Mouse (Mus musculus) retina, postnatal 7 days (tissue): Measurements from ENCODE around the gene Sprtn.

Experiments
- DNase-seq: peaks from one replicate; pipeline ENCODE4 v3.0.0-alpha.2; 2012; ENCODE audit warnings: low read depth, low spot score

Gene Sprtn

DNA sequence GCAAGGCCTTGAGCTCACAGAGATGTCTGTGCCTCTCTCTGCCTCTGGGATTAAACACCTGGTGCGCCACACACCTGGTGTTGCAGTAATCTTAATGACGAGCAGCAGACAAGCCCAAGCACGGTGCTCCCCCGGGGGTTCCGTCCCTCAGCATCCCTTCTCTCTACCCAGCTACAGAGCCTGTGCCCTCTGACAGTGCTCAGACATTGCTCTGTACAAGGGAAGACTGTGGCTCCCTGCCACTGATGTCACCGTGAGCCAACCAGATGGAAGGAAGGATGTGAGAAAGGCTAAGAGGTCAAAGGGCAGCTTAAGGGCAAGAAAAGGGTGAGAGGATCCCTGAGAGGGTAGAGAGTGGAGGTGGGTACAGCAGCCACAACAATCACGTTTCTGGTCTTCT is 46.7 kb downstream of the Sprtn start:
- DNase-seq: no peak

DNA sequence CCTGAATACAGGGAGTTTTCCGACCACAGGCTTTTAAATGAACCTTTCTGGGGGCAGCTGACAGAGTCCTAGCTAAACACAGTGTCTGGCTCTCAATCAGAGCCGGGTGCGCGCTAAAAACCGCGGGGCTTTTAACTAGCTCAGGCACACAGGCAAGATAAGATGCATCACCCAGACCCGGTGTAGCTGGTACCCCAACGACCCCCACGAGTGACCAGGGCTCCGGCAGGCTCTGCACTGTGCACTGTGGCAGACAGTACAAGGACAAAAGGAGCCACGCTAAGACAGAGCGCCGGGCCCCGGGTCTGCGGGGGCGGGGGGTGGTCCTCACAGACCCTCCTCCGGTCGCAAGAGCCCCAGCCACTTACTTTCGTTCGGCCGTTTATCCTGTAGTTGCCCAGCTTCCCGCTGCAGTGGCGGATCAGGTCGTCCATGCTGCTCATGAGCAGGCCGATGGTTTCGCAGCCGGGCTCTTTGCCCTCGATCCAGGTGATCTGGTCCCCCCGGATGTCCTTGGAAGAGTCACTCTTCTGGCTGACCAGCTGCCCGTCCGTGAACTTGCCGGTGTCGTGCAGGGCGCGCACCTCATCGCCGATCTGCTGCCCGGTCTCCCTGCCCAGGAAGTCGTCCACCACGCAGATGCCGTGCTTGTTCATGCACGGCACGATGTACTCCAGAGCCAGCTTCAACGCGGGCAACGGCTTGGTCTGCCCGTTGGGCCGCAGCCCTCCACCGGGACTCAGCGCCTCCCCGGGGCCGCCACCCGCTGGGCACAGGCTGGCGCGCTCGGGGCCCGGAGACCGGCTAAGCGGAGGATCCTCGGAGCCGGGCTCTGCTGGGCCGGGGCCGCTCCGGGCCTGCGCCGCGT is 50.4 kb downstream of the Sprtn start:
- DNase-seq: no peak

DNA sequence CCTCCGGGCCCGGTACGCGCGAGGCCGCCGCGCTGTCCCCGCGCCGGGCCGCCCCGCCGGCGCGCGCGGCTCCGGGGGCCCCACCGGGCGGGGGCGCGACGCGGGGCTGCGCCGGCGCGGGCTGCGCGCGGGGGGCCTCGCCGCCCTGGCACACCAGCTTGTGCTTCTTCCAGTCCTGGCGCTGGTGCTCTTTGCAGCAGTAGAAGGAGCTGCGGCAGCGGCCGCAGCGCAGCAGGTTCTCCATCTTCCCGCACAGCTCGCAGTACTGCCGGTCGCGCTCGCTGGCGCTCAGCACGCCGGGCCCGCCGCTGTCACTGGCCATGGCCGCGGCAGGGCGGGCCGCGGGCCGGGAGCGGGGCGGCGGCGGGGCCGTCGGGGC is 51.0 kb downstream of the Sprtn start:
- DNase-seq: peak; percentile 24

DNA sequence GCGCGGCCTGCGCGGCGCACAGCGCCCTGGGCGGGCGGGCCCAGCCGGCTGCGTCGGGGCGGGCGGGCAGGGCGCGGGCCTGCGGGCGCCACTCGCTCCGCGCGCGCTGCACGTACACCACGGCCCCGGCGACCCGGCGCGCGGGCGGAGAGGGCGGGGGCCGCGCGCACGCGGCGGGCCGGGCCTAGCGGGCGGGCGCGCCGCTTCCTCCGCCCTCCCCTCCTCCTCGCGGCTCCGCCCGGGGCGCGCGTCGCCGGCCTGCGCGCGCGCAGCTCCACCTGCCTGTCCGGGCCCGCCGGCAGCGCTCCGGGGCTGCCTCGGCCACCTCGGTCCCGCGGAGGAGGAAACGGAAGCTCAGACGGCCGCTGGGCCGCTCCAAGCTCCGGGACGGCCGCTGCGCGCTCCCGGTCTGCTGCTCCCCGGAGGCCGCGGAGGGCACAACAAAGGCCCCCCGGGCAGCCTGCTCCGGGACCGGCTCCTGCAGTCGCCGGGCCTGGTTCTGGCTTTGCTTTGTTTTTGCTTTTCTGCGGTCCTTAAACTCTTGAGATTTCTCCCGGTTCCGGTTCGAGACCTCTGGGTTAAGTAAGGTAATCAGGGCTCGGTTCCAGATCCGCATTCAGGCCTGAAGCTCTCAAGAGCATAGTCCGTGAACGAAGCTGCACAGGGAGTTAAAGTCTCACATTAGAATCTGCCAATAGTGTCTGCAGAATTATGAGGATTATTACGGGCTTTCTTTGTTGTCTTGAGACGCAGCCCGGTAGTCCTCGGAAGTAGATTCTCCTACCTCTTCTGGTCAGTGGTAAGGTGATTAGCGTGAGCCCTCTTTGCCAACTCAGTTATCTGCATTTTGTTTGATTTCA is 51.8 kb downstream of the Sprtn start, which contains the start of gene Egln1:
Gene Egln1 (minus strand): TSS at position 116 of the 860 bp plus-strand sequence.
- peak; percentile 63 for DNase-seq

DNA sequence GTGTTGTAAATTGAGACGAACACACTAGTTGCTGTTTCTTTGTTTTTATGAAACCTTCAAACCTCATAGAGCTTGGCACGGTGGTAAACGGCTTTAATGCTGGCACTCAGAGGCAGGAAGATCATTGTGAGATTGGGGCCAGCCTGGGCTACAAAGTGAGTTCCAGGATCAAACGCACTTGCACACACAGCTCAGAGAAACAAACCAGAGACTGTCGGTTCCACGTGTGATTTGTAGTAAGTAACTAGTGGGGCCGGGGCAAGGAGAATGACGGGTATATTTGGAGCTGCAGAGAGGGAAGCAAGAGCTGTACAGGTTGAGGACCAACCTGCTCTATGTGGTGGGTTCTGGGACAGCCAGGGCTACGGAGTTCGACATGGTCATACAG is 52.4 kb downstream of the Sprtn start:
- DNase-seq: no peak

DNA sequence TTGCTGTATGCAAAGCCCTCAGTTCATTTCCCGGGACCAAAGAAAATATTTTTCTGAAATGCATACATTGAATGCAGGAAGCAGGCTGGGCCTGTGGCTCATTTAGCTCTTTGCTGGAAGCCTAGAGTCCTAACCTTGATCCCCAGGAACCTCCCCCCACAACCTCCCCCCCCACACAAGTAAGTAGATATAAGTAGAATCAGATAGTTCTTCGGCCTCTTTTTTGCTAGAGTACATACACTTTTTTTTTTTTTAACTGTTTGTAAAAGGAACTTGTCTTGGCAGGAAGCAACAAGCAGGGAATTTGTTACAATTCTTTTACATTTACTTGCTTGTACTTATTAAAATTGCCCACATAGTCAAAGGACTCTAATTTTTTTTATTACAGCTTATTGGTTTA is 53.2 kb downstream of the Sprtn start:
- DNase-seq: no peak

DNA sequence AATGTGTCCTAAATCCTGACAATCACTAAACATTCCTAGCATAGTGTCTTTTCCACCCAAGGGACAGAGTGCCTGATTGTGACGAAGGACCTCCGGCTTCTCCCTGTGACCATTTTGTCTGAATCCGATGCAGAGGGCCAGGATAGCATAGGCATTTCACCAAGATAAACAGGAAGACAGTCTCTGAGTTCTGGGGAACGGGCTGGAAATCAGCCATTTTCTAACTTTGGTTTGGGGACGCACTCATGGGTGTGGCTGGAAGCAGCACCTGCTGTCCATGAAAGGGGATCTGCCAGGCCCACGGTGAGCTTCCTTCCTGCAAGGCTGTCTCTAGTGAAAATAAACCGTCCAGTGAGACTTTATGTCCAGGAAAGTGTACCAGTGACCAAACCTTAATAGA is 55.5 kb downstream of the Sprtn start:
- DNase-seq: no peak

DNA sequence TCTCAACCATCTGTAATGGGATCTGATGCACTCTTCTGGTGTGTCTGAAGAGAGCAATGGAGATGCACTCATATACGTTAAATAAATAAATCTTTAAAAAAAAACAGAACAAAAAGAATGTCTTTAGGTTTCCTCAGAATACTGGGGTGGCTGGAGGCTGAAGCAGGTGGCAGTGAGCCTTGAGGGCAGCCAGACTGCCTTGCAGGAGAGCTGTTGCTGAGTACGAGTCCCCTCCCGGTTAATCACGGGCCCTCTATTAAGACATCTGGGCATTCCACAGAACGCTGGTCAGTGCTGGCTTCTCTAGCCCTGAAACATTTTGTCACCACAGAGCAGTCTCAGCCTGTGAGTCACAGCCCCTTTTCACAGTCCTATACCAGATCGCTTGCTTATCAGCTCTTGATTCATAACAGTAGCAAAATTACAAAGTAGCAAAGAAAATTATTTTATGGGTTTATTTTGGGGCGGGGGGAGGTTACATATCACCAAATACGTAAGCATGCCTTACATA is 56.9 kb downstream of the Sprtn start:
- DNase-seq: no peak
